ENCODE assay signal across 24 mouse cellular contexts in genomic region chr2:151615779-151616178, GRCm38 (mm10). TPM values are rescaled to one million over a fixed set of nuclear protein-coding genes. Genes with fewer than 3 reads are reported as not detected.
A peak's percentile ranks its signal among the peaks of the same experiment; 100 is the strongest.
DNase-seq lines count a peak whose midpoint lies in the region; TF ChIP-seq lines count a peak whose summit lies in the region.
"Not testable (repeated sequence)": the region's sequence is repeated elsewhere in the genome, so short reads cannot be mapped to it uniquely, and the experiment has no call there.
"Had no signal": no experiment of that assay in that cellular context is flagged by ENCODE, and none has a peak within 500 bp of the region (broad histone marks: within the 10 kb centered on the region; RNA-seq: fewer than 3 reads in every experiment).

No protein-coding gene starts in this region.

- peak; percentile 92 for DNase-seq in brain, adult 2 months (ENCODE audit: low read depth, low spot score)
- DNase-seq in frontal cortex, adult 2 months (ENCODE audit: extremely low spot score in 1 of 2, low spot score in 1 of 2): peak; percentile 72 to 85
- peak; percentile 63 to 88 for DNase-seq in layer of hippocampus, adult 18-20 months (ENCODE audit: low spot score in 2 of 2)
- peak; percentile 86 for DNase-seq in layer of hippocampus, adult 9-11 months
- not testable (repeated sequence) for DNase-seq in left cerebral cortex, adult 2 months (ENCODE audit: extremely low spot score in 1 of 2, low spot score in 2 of 2)
- DNase-seq in left cerebral cortex, postnatal 25 days (ENCODE audit: low spot score in 2 of 2): peak; percentile 68 to 95
- peak; percentile 84 for DNase-seq in right cerebral cortex, adult 18-20 months
- peak; percentile 93 for DNase-seq in telencephalon, adult 2 months (ENCODE audit: low read depth, low spot score)

- peak overlapping the region; percentile 67 for H3K27ac ChIP-seq in left cerebral cortex, adult 2 months

- intact Hi-C loops in left cerebral cortex, adult 2 months (cut with DNase I): loop anchor here (5.0 kb wide), 1 partner anchor 103 kb away; no protein-coding TSS in a partner anchor
- intact Hi-C loops in left cerebral cortex, postnatal 25 days (cut with DNase I): loop anchor here (5.0 kb wide), 1 partner anchor 38 kb away; no protein-coding TSS in a partner anchor

- not testable (repeated sequence) for TF ChIP-seq CTCF in left cerebral cortex, adult 2 months (IDR thresholded peaks at IDR 0.05)

- H3K4me3 ChIP-seq in left cerebral cortex, adult 2 months: not testable (repeated sequence)

RNA-seq across cellular contexts. Expression of gene Snph, which starts 16.6 kb away (rescaled TPM):
- polyA plus RNA-seq in frontal cortex, adult 2 months (2012; rRNA removed): 157 and 159 TPM in 2 replicates
- 100 to 1,000 TPM; 403 to 407 TPM for total RNA-seq in layer of hippocampus, adult 18-20 months (2021)
- 100 to 1,000 TPM; 328 to 329 TPM for total RNA-seq in left cerebral cortex, adult 2 months (2021)
- 100 to 1,000 TPM; 293 to 301 TPM for total RNA-seq in left cerebral cortex, postnatal 25 days (2021)
- total RNA-seq: hematopoietic stem cell, adult 5-6 weeks had no signal

RNA-seq across cellular contexts. Expression of gene Sdcbp2, which starts 43.4 kb away (rescaled TPM):
- polyA plus RNA-seq in frontal cortex, adult 2 months (2012; rRNA removed): 1.8 TPM in 2 replicates
- 1 to 10 TPM; 1.7 to 2.5 TPM for total RNA-seq in layer of hippocampus, adult 18-20 months (2021)
- 1 to 10 TPM; 1.6 to 3.0 TPM for total RNA-seq in left cerebral cortex, adult 2 months (2021)
- 1 to 10 TPM; 1.3 to 1.9 TPM for total RNA-seq in left cerebral cortex, postnatal 25 days (2021)
- total RNA-seq: hematopoietic stem cell, adult 5-6 weeks had no signal

RNA-seq across cellular contexts. Expression of gene Rad21l, which starts 52.6 kb away (rescaled TPM):
- polyA plus RNA-seq in frontal cortex, adult 2 months (2012; rRNA removed): 0.34 and 0.62 TPM in 2 replicates
- total RNA-seq in layer of hippocampus, adult 18-20 months (2021): 1 to 10 TPM; 1.3 to 2.2 TPM
- total RNA-seq in left cerebral cortex, adult 2 months (2021): 1 to 10 TPM in 1 of 2 experiments, under 1 TPM in 1; 0.75 to 1.2 TPM
- total RNA-seq in left cerebral cortex, postnatal 25 days (2021): under 1 TPM; 0.25 to 0.50 TPM
- total RNA-seq: gastrocnemius, adult 2 months; gastrocnemius, postnatal 14 days; gastrocnemius, postnatal 4 days; heart, adult 8-10 months; heart, postnatal 25 days; hematopoietic stem cell, adult 5-6 weeks had no signal
- polyA plus RNA-seq: activated CD4-positive, CD25-positive, alpha-beta regulatory T cell, adult 4 months; embryonic facial prominence, embryonic 11.5 days; embryonic facial prominence, embryonic 14.5 days; forebrain, embryonic 10.5 days; forebrain, embryonic 13.5 days; forebrain, embryonic 16.5 days; heart, embryonic 11.5 days; heart, embryonic 14.5 days; heart, postnatal 0 days; hindbrain, embryonic 12.5 days had no signal
